Mouse (Mus musculus) E14TG2a.4 (cell line): ENCODE measurements around the gene 1700015F17Rik.
A peak's percentile ranks its signal among the peaks of the same experiment; 100 is the strongest.

Experiments used
- CTCF ChIP-seq: conservative IDR thresholded peaks from 2 replicates; pipeline ENCODE4 v1.5.1; 2014; ENCODE audit warnings: low read length
- NANOG ChIP-seq: IDR thresholded peaks from 2 replicates; pipeline ENCODE4 v1.6.1; 2014; ENCODE audit warnings: borderline replicate concordance, low read length, mixed read lengths
- POU5F1 ChIP-seq: IDR thresholded peaks from 2 replicates; pipeline ENCODE4 v1.6.1; 2014; ENCODE audit warnings: low read length, borderline replicate concordance

- TF ChIP-seq CTCF (peak; percentile 65), NANOG (no peak), POU5F1 (no peak)
These were observed 13.2 kb upstream of the 1700015F17Rik start for GRCm38 (mm10) chr5:5492163-5492562.
